Mouse (Mus musculus): Measurements from ENCODE around the gene Il12rb1.

The Il12rb1 gene

DNA sequence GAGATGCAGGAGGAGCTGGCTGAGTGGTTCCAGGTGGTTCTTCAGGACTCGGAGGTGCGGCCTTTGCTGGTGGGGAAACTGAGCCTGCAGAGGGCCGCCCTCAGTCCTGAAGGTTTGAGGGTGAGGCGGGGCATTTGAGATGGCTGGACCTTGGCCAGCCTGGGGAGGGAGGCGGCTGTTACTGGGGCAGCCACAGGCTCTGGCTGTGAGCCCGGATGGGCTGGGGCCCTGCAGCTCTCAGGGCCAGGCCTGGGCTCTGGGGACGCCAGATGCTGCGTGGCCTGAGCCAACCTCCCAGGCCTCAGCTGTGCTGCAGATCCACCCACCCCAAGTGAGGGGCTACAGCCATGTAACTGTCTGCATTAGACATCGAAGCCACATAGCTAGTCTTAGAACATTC, 34.4 kb upstream of the Il12rb1 start:
- no peak for DNase-seq (ENCODE audit: low read depth)

GRCm38 (mm10) chr8:70774740-70775139, 33.5 kb upstream of the Il12rb1 start:
- DNase-seq (ENCODE audit: low read depth) = no peak

- DNase-seq (ENCODE audit: low read depth) = no peak
Measured at GRCm38 (mm10) chr8:70775227-70775626, 33.0 kb upstream of the Il12rb1 start.

DNA sequence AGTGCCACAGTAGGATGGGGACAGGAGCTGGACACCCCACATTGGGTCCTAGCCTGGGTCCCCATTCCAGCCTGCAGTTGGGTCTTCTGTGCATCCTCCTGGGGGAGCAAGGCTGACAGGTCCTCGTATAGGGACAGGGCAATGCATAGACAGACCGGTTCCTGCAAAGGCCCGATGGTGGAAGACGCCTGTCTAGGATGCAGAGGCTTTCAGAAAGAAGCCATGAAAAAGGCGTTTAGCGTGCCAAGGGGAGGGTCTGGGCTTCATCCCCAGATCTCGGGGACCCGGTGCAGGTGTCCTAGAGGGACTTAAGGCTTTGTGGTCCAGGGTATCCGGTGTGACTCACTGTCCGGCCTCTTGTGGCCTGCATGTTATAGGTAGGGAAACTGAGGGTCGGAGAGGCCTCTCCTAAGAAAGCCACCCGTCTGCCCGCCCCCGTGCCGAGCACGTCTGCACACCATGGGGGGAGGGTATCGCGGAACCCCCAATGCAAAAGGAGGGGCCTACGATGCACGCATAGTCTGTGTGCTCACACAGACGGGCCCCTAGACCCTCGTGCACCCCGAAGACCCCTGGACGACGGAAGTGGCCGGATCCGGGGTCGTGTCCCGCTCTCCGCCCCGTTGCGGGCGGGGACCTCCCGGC, 32.3 kb upstream of the Il12rb1 start:
- no peak for DNase-seq (ENCODE audit: low read depth)

- DNase-seq (ENCODE audit: low read depth) = peak; percentile 94
Measured at GRCm38 (mm10) chr8:70776496-70777444, 31.5 kb upstream of the Il12rb1 start, which contains the start of gene Pik3r2. Gene Pik3r2 (minus strand): TSS chr8:70776713.

DNA sequence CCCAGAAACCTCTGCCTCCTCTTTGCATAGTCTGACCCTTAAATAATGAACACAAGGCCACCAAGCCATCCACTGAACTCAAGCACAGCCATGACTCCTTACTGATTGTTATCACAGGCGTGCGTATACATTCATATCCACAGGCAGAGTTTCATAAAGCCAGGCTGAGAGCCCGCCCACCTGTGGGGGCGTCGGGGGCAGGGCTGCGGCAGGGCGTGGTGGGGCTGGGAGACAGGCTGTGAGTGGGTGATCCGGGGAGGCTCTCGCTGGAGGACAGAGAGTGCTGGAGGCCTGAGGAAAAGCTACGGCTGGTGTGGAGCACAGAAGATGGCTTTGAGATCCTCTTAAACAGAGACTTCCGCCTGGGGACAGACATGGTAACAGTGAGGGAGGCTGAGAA, 28.2 kb upstream of the Il12rb1 start:
- DNase-seq (ENCODE audit: low read depth) = no peak

DNA sequence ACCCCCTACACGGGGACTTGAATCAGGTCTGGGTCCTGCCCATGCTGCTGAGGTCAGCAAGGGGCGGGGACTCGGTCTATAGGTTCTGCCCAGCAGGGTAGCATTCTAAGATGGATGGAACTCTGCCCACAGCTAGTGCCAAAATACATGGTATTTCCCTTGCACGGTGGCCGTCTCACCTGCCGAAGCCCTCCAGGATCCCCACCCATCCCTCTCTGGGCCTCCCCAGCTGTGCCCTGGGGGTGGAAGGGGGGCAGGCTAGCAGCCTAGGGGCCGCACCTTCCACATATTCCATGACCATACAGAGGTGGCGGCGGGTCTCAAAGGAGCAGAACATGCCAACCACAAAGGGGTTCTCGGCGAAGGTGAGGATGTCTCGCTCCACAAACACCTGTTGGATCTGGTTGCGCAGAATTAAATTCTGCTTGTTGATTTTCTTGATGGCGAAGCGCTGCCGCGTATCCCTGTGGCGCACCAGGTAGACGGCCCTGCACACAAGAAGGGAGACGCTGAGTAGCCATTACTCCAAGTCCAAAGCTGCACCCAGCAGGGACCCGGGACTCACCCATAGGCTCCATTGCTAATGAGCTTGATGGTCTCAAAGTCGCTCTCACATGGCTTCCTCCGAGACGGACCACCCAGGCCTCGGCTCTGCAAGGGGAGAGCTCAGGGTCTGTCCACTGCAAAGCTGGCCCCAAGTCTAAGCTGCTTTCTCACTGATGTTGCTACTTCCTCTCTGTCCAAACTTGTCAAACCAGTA, 21.8 kb upstream of the Il12rb1 start:
- DNase-seq (ENCODE audit: low read depth) = no peak

DNA sequence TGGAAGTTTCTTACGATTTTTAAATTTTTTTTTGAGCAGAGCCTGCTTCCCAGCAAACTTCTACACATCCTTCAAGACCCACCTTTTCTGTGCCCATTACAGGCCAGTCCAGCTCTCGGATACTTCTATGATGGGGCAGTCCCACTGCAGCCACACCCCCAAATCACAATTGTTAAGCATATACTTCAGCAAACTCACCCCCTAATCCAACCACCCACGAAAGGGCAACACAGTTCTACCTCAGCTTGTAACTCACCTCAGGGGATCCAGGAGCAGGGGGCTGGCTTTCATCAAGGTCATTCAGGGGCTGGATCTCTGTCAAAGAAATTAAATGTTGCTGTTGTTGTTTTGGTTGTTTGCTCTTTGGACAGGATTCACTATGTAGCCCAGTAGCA, 21.2 kb upstream of the Il12rb1 start:
- no peak for DNase-seq (ENCODE audit: low read depth)

DNA sequence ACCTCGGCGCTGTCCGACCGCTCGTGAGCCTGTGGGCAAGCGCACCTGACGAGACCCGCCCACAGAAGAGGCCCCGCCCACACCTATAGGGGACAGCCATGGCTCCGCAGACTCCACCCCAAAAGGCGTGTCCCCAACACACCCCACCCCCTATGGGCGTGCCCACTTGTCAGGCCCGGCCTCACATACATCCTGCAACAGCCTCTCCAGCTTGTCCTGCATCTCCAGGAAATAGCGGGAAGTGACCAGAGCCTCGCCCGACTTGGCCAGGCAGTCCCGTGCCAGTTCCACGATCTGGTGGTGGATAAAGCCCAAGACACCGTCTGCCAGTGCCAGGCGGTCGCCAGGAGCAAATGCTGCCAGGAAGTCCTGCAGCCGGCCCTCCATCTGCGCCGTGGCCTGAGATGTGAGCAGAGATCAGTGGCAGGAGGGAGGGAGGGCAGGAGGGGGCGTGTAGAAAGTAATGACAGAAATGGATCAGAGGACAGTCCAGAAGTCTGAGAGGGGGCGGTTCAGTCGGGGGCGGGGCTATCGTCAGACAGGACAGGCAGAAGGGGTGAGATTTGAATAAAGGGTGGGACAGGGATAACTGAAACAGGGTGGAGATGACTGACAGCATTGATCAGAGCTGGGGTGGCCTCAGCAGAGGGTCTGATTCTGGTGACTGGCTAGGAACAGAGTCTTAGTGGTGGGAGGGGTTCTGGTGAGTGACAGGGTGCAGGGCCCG, 20.1 kb upstream of the Il12rb1 start:
- DNase-seq (ENCODE audit: low read depth) = no peak

DNA sequence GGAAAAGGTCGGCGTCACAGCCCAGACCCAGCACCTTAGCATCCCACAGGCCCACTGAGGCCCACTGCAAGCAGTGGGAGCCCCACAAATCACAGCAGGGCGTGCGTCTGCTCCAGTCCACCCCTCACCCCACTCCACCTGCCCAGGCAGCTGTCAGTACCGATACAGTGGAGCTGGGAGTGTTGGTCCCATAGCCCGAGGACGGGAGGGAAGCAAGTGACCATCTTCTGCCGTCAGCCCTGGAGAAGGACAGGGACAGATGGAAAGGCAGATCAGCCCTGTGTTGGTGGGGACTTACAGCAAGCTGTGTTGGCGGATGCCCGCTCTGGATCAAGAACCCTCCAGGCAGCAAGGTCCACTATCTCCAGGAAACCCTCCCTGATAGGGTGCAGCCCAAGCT, 19.2 kb upstream of the Il12rb1 start:
- DNase-seq (ENCODE audit: low read depth) = no peak

GRCm38 (mm10) chr8:70790846-70791245, 17.4 kb upstream of the Il12rb1 start:
- DNase-seq (ENCODE audit: low read depth) = no peak

DNA sequence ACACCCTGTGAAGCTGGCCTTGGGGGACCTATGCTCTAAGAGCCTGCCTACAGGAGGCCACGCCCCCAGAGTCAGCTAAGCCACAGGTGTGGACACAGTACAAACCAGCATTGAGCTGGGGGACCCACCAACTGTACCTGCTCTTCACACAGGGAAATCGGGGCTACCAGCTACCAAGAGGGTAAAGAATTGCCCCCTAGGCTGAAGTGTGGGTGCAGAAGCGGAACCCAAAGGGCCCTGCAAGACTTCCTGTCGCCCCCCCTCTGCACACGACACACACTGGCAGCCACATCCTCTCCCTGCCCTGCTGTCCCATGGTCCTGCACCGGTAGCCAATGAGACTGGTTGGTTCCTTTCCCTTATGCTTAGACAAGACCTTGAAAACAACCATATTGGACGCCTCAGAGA, 17.0 kb upstream of the Il12rb1 start:
- DNase-seq (ENCODE audit: low read depth) = no peak

DNA sequence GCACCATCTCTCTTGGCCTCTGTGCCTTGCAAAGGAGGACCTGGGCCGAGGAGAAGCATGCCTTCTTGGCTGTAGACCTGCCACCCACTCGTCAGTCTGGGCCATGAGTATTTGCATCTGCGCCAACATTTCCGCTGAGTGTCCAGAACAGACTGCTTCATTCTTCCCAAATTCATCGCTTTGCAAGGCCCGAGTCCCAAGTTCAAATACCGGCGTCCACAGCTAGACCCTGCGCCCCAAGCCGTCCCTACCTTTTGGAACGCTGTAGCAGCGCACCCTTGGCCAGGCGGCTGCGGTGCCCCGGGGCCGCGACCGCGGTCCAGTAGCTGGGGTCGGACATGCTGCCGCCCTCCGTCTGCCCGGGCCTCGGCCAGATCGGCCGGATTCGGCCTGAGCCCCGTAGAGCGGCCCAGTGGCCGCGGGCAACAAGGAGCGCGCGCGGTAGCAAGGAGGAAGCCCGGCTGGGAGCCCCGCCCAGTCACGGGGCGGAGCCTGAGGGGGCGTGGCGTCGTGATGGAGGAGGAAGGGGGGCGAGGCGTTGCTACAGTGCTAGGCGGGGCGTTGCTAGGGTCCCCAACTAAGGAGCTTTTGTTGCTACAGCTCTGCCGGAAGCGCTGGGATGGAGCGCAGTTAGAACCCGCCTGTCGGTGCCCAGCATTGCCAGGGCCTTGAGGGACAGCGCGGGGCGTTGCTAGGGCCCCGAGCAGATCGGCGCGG, 16.1 kb upstream of the Il12rb1 start:
- peak; percentile 91 for DNase-seq (ENCODE audit: low read depth)

DNA sequence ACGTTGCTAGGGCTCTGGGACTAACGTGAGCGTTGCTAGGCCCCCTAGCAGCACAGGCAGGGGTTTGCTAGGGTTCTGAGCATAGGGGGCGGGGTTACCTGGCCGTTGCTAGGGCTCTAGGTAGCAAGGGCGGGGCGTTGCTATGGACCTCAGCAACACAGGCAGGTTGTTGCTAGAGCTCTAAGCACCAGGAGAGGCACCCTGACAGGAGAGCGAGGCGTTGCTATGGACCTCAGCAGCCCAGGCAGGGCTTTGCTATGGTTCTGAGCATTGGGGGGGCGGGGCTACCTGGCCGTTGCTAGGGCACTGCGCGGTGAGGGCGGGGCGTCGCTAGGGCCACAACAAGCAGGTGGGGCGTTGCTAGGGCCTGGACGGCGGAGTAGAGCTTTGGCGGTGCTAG, 15.5 kb upstream of the Il12rb1 start:
- peak; percentile 53 for DNase-seq (ENCODE audit: low read depth)

GRCm38 (mm10) chr8:70794215-70794614, 14.0 kb upstream of the Il12rb1 start:
- DNase-seq (ENCODE audit: low read depth) = no peak

- no peak for DNase-seq (ENCODE audit: low read depth)
Measured at GRCm38 (mm10) chr8:70795370-70795769, 12.9 kb upstream of the Il12rb1 start.

GRCm38 (mm10) chr8:70796403-70797080, 11.7 kb upstream of the Il12rb1 start:
- no peak for DNase-seq (ENCODE audit: low read depth)

- DNase-seq (ENCODE audit: low read depth) = peak; percentile 93
Measured at GRCm38 (mm10) chr8:70797081-70798070, 10.9 kb upstream of the Il12rb1 start.

DNA sequence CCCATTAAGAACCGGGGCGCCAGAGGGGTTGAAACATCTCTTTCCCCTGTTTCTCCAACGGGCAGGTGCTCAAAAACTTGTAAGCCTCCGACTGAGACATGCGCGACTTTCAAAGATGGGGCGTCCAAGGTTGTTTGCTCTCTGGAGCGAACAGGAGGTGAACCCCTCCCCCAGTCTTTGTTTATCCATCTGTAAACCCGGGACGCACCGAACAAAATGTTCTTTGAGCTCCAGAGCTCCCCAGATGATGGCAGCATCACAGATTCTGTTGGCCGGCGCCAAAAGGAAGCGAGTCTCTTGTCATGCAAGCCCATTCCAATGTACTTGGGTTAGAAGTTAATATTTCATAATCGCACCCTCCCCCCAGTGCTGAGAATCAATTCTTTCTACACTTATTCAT, 10.0 kb upstream of the Il12rb1 start:
- DNase-seq (ENCODE audit: low read depth) = no peak
